Mouse (Mus musculus) heart, adult 2 months (tissue): ENCODE measurements around the gene Tiam1.

Experiments used
- CTCF ChIP-seq: fragments of 200-600 bp; IDR thresholded peaks from 2 replicates; pipeline ENCODE4 v1.8.1; 2022; ENCODE audit warnings: antibody characterized with exemption, mild to moderate bottlenecking, moderate library complexity
- POLR2A ChIP-seq: fragments of 200-500 bp; IDR thresholded peaks from 2 replicates; pipeline ENCODE4 v1.6.1; 2011; ENCODE audit warnings: mild to moderate bottlenecking, low read depth, low read length, control low read depth; ENCODE audit not compliant: insufficient read depth

DNA sequence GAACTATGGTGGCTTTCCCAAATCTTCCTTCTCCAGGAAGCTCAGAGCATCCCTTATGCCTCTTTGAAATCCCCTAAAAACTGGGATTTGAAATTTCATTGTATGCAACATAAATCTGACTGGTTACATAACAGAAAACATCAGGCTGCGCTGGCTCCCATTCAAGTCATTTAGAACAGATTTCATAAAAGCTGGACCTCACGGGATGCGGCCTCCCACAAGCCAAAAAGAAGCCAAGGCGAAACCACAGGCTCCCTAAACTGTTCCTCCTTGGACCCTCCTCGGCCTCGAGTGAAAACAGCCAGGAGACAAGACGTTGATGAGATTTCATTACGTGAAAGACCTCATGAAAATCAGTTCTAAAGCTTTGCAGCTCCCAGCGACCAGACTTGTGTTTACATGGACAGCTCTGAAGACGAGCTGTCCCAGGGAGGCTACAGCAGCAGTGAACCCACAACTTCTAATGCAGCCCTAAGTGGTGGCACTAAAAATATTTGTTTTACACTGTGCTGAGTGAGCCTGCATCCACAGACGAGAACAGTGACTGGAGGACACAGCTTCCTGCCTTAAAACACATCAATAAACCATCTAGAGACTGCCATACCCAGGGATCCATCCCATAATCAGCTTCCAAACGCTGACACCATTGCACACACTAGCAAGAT lies 96.9 kb downstream of the Tiam1 start:
- no peak for TF ChIP-seq CTCF
- no peak for TF ChIP-seq POLR2A
